Mouse (Mus musculus) urinary bladder, postnatal 4 days (tissue): ENCODE results near the gene Neil1.

ENCODE experiments used
- DNase-seq, 2 experiments: peaks; one replicate each; pipeline ENCODE4 v3.0.0; 2021 to 2022; ENCODE audit warnings: low spot score in 2 of 2

Gene Neil1

GRCm38 (mm10) chr9:57139110-57139509 is 9.0 kb downstream of the Neil1 start:
- DNase-seq, result no peak

- DNase-seq, result no peak
These were observed 9.6 kb downstream of the Neil1 start for GRCm38 (mm10) chr9:57138507-57138906.

GRCm38 (mm10) chr9:57137777-57138176 is 10.3 kb downstream of the Neil1 start:
- DNase-seq, result no peak

GRCm38 (mm10) chr9:57137246-57137645 is 10.9 kb downstream of the Neil1 start:
- DNase-seq, result no peak

GRCm38 (mm10) chr9:57130577-57131433 is 17.3 kb downstream of the Neil1 start, which contains the start of gene Man2c1:
Gene Man2c1, plus strand, starts transcription at chr9:57130690.
- DNase-seq, result peak; percentile 89 to 93

- no peak for DNase-seq
These were observed 18.5 kb downstream of the Neil1 start for GRCm38 (mm10) chr9:57129641-57130040.

GRCm38 (mm10) chr9:57117261-57117755 is 30.8 kb downstream of the Neil1 start:
- DNase-seq, result no peak
